Mouse (Mus musculus) heart, postnatal 0 days (tissue): ENCODE measurements around the gene Strn.

Experiments
- CTCF ChIP-seq: IDR thresholded peaks from 2 replicates; pipeline ENCODE4 v1.5.1; 2016; ENCODE audit warnings: antibody characterized with exemption, control low read depth, low read depth
- EP300 ChIP-seq: IDR thresholded peaks from 2 replicates; pipeline ENCODE4 v1.6.1; 2016; ENCODE audit warnings: antibody characterized with exemption, low read depth

GRCm38 (mm10) chr17:78624941-78625340 lies 112.1 kb downstream of the Strn start:
- TF ChIP-seq CTCF = no peak
- no peak for TF ChIP-seq EP300
